Mouse (Mus musculus): ENCODE measurements at regions not wholly inside any gene's neighbourhood (a gene's known extent, or its start where the extent isn't known, plus 50 kb on each side); places are given as distances from the start of the nearest gene placed in this dataset.

- no peak for DNase-seq (ENCODE audit: low read depth, low spot score)
- H3K79me2 ChIP-seq (ENCODE audit: control insufficient read depth, insufficient read depth, low read length, poor library complexity), result no peaks in the 10 kb centered on the region
- no peaks in the 10 kb centered on the region for H3K36me3 ChIP-seq (ENCODE audit: control insufficient read depth in 1 of 2, insufficient read depth in 2 of 2, low read length in 2 of 2)
- TF ChIP-seq USF2 (IDR thresholded peaks at IDR 0.05; ENCODE audit: borderline replicate concordance in 1 of 2, insufficient read depth in 1 of 2, low read depth in 1 of 2, low read length in 2 of 2), result no peak
- TF ChIP-seq KAT2A (conservative IDR thresholded peaks at IDR 0.05; ENCODE audit: low read depth, low read length), result no peak
- no peak for TF ChIP-seq MAX (IDR thresholded peaks at IDR 0.05; ENCODE audit: low read length)
- no peak for TF ChIP-seq BHLHE40 (IDR thresholded peaks at IDR 0.05; ENCODE audit: borderline replicate concordance, low read depth, low read length)
- TF ChIP-seq EP300 (IDR thresholded peaks at IDR 0.05; ENCODE audit: low read depth in 1 of 2, low read length in 2 of 2), result no peak
- TF ChIP-seq POLR2AphosphoS2 (IDR thresholded peaks at IDR 0.05; ENCODE audit: low read length), result no peak
- no peak for TF ChIP-seq USF1 (IDR thresholded peaks at IDR 0.05; ENCODE audit: low read depth, low read length)
- TF ChIP-seq ETS1 (IDR thresholded peaks at IDR 0.05; ENCODE audit: low read depth, low read length), result no peak
- TF ChIP-seq CTCF (IDR thresholded peaks at IDR 0.05 in 2 of 3, conservative IDR thresholded peaks at IDR 0.05 in 1 of 3; ENCODE audit: control insufficient read depth in 1 of 3, insufficient read depth in 1 of 3, low read depth in 2 of 3, low read length in 3 of 3, poor library complexity in 1 of 3, severe bottlenecking in 1 of 3), result no peak
- TF ChIP-seq MAFK (IDR thresholded peaks at IDR 0.05; ENCODE audit: borderline replicate concordance, low read depth, low read length), result no peak
- TF ChIP-seq CHD1 (IDR thresholded peaks at IDR 0.05; ENCODE audit: low read depth, low read length), result no peak
- no peak for TF ChIP-seq HCFC1 (IDR thresholded peaks at IDR 0.05; ENCODE audit: low read depth, low read length)
- no peak for TF ChIP-seq E2F4 (IDR thresholded peaks at IDR 0.05; ENCODE audit: borderline replicate concordance, low read depth, low read length)
- TF ChIP-seq TBP (IDR thresholded peaks at IDR 0.05; ENCODE audit: low read depth, low read length), result no peak
- no peak for TF ChIP-seq RAD21 (IDR thresholded peaks at IDR 0.05; ENCODE audit: low read depth, low read length)
- no peak for TF ChIP-seq GABPA (IDR thresholded peaks at IDR 0.05; ENCODE audit: low read depth, low read length)
- TF ChIP-seq POLR2A (IDR thresholded peaks at IDR 0.05; ENCODE audit: control insufficient read depth in 1 of 2, insufficient read depth in 1 of 2, low read depth in 1 of 2, low read length in 2 of 2, poor library complexity in 1 of 2), result no peak
- TF ChIP-seq ZKSCAN1 (IDR thresholded peaks at IDR 0.05; ENCODE audit: low read depth, low read length), result no peak
- TF ChIP-seq RCOR1 (IDR thresholded peaks at IDR 0.05; ENCODE audit: low read depth, low read length), result no peak
- TF ChIP-seq ZNF384 (IDR thresholded peaks at IDR 0.05; ENCODE audit: low read depth, low read length), result no peak
- no peaks in the 10 kb centered on the region for H3K9me3 ChIP-seq (replicated peaks; ENCODE audit: insufficient read depth, low read length)
- H3K27ac ChIP-seq (ENCODE audit: control insufficient read depth, low read depth, low read length), result no peak overlapping the region
- no peaks in the 10 kb centered on the region for H3K4me1 ChIP-seq (ENCODE audit: control insufficient read depth in 1 of 2, insufficient read depth in 2 of 2, low read length in 2 of 2)
- no peaks in the 10 kb centered on the region for H3K27me3 ChIP-seq (ENCODE audit: control insufficient read depth in 1 of 2, insufficient read depth in 2 of 2, low read length in 2 of 2)
- H3K4me3 ChIP-seq (ENCODE audit: control insufficient read depth in 1 of 2, insufficient read depth in 1 of 2, low read depth in 2 of 2, low read length in 2 of 2), result no peak overlapping the region
- no peak overlapping the region for H3K9ac ChIP-seq (ENCODE audit: control insufficient read depth, low read depth, low read length, poor library complexity, severe bottlenecking)
Observed at GRCm38 (mm10) chr3:59409131-59409530, 64.9 kb upstream of the Igsf10 start.

- Histone ChIP-seq H3K79me2 (ENCODE audit: control insufficient read depth, insufficient read depth, low read length, poor library complexity) (no peaks in the 10 kb centered on the region), H3K4me1 (ENCODE audit: control insufficient read depth in 1 of 2, insufficient read depth in 2 of 2, low read length in 2 of 2) (no peaks in the 10 kb centered on the region), H3K36me3 (ENCODE audit: control insufficient read depth in 1 of 2, insufficient read depth in 2 of 2, low read length in 2 of 2) (no peaks in the 10 kb centered on the region), H3K9ac (ENCODE audit: control insufficient read depth, low read depth, low read length, poor library complexity, severe bottlenecking) (no peak overlapping the region), H3K4me3 (ENCODE audit: control insufficient read depth in 1 of 2, insufficient read depth in 1 of 2, low read depth in 2 of 2, low read length in 2 of 2) (no peak overlapping the region), H3K27ac (ENCODE audit: control insufficient read depth, low read depth, low read length) (no peak overlapping the region), H3K9me3 (replicated peaks; ENCODE audit: insufficient read depth, low read length) (no peaks in the 10 kb centered on the region), H3K27me3 (ENCODE audit: control insufficient read depth in 1 of 2, insufficient read depth in 2 of 2, low read length in 2 of 2) (no peaks in the 10 kb centered on the region)
- no peak for DNase-seq (ENCODE audit: low read depth, low spot score)
- no peak for TF ChIP-seq RCOR1 (IDR thresholded peaks at IDR 0.05; ENCODE audit: low read depth, low read length)
- TF ChIP-seq SMC3 (IDR thresholded peaks at IDR 0.05; ENCODE audit: low read depth, low read length), result no peak
- no peak for TF ChIP-seq MYC (IDR thresholded peaks at IDR 0.05; ENCODE audit: low read depth, low read length)
- no peak for TF ChIP-seq POLR2AphosphoS5 (IDR thresholded peaks at IDR 0.05; ENCODE audit: borderline replicate concordance, low read depth, low read length)
Observed at GRCm38 (mm10) chr3:59406035-59406434, 61.8 kb upstream of the Igsf10 start.
